Mouse (Mus musculus) heart, adult 9 months (tissue): Measurements from ENCODE around the gene Slc25a17.

Experiments used
- DNase-seq, 2 experiments: peaks; one replicate each; pipeline ENCODE4 v3.0.0; 2022; ENCODE audit warnings: low spot score in 2 of 2

Gene Slc25a17

GRCm38 (mm10) chr15:81360345-81361021 lies at the start of gene Slc25a17:
Gene Slc25a17 (minus strand): TSS chr15:81360812.
- DNase-seq, result peak; percentile 96 to 97

- no peak for DNase-seq
These were observed 47.6 kb upstream of the Slc25a17 start, which contains the start of gene Dnajb7 for GRCm38 (mm10) chr15:81408199-81408598. Gene Dnajb7 (minus strand): TSS chr15:81408299.

- DNase-seq, result no peak
These were observed 44.4 kb upstream of the Slc25a17 start for GRCm38 (mm10) chr15:81405008-81405407.

GRCm38 (mm10) chr15:81399638-81400315 lies 39.2 kb upstream of the Slc25a17 start, which contains the start of the genes St13 and Xpnpep3:
Gene St13 (minus strand): TSS chr15:81400077.
Gene Xpnpep3 (plus strand): TSS chr15:81400138.
- DNase-seq, result peak; percentile 95 to 97

GRCm38 (mm10) chr15:81399297-81399637 lies 38.7 kb upstream of the Slc25a17 start:
- no peak for DNase-seq

- DNase-seq, result no peak
These were observed 37.6 kb upstream of the Slc25a17 start for GRCm38 (mm10) chr15:81398189-81398588.

- no peak for DNase-seq
These were observed 33.8 kb upstream of the Slc25a17 start for GRCm38 (mm10) chr15:81394211-81394915.

- DNase-seq, result peak; percentile 7 to 11
These were observed 32.4 kb upstream of the Slc25a17 start for GRCm38 (mm10) chr15:81392997-81393396.

- DNase-seq, result no peak
These were observed 25.7 kb upstream of the Slc25a17 start for GRCm38 (mm10) chr15:81386327-81386726.

GRCm38 (mm10) chr15:81378845-81379244 lies 18.2 kb upstream of the Slc25a17 start:
- no peak for DNase-seq

- DNase-seq, result no peak
These were observed 14.0 kb upstream of the Slc25a17 start for GRCm38 (mm10) chr15:81374621-81375020.

- DNase-seq, result no peak
These were observed 9.7 kb upstream of the Slc25a17 start for GRCm38 (mm10) chr15:81370356-81370755.

- DNase-seq, result no peak
These were observed 8.0 kb upstream of the Slc25a17 start for GRCm38 (mm10) chr15:81368601-81369000.

GRCm38 (mm10) chr15:81366241-81366640 lies 5.6 kb upstream of the Slc25a17 start:
- DNase-seq, result no peak

- DNase-seq, result no peak
These were observed 4.6 kb upstream of the Slc25a17 start for GRCm38 (mm10) chr15:81365246-81365645.

- DNase-seq, result no peak
These were observed 3.7 kb upstream of the Slc25a17 start for GRCm38 (mm10) chr15:81364271-81364670.

GRCm38 (mm10) chr15:81362501-81362900 lies 1.9 kb upstream of the Slc25a17 start:
- no peak for DNase-seq

GRCm38 (mm10) chr15:81361417-81362015 lies 904 bp upstream of the Slc25a17 start:
- no peak for DNase-seq

- DNase-seq, result no peak
These were observed 401 bp upstream of the Slc25a17 start for GRCm38 (mm10) chr15:81361022-81361404.

- no peak for DNase-seq
These were observed 1.2 kb downstream of the Slc25a17 start for GRCm38 (mm10) chr15:81359421-81359820.

- no peak for DNase-seq
These were observed 1.7 kb downstream of the Slc25a17 start for GRCm38 (mm10) chr15:81358943-81359342.

- no peak for DNase-seq
These were observed 3.7 kb downstream of the Slc25a17 start for GRCm38 (mm10) chr15:81356946-81357345.
